Mouse (Mus musculus) C2C12 (cell line): ENCODE data around the gene Syap1.
"Not testable (repeated sequence)": the region's sequence is repeated elsewhere in the genome, so short reads cannot be mapped to it uniquely, and the experiment has no call there.

Experiments
- CEBPB ChIP-seq: IDR thresholded peaks from one replicate; pipeline ENCODE4 v1.6.1; 2011; ENCODE audit warnings: low read depth, mild to moderate bottlenecking, control low read depth, moderate library complexity
- CTCF ChIP-seq: IDR thresholded peaks from one replicate; pipeline ENCODE4 v1.5.1; 2011; ENCODE audit not compliant: control insufficient read depth, insufficient read depth, insufficient read length
- FOSL1 ChIP-seq: IDR thresholded peaks from one replicate; pipeline ENCODE4 v1.8.0; 2011; ENCODE audit warnings: mild to moderate bottlenecking, low read length; ENCODE audit not compliant: poor library complexity, insufficient read depth, severe bottlenecking
- MAX ChIP-seq: IDR thresholded peaks from one replicate; pipeline ENCODE4 v1.6.1; 2011; ENCODE audit warnings: mild to moderate bottlenecking, control low read depth
- USF1 ChIP-seq: IDR thresholded peaks from one replicate; pipeline ENCODE4 v1.6.1; 2011; ENCODE audit warnings: low read depth, mild to moderate bottlenecking, control low read depth, moderate library complexity

DNA sequence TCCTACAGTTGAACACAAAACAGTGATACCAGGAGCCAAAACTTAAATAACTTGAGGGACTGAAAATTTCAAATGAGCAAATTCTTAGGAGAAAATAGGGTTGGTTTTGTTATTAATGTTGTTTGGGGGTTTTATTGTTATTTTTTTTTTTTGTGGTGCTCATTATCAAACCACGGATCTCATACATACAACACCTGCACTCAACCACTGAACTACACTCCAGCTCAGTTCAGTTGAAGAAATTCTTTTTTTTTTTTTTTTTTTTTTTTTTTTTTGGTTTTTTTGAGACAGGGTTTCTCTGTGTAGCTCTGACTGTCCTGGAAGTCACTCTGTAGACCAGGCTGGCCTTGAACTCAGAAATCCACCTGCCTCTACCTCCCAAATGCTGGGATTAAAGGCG is 57.9 kb downstream of the Syap1 start:
- TF ChIP-seq FOSL1, CTCF, CEBPB, USF1, MAX: not testable (repeated sequence)
